Mouse (Mus musculus) heart, embryonic 11.5 days (tissue): ENCODE data around the gene Trip10. TPM values are rescaled to one million over a fixed set of nuclear protein-coding genes. Genes with fewer than 3 reads are reported as not detected.

Experiments
- ATAC-seq: fragments of 200-750 bp; cut with Nextera tagmentation; replicated peaks from 2 replicates; pipeline ENCODE4 v1.8.0; 2017; ENCODE audit warnings: moderate library complexity; ENCODE audit not compliant: insufficient number of reproducible peaks, low FRiP score, low TSS enrichment
- H3K27ac ChIP-seq: fragments of 300-500 bp; sonication (generic); 2 replicates; pipeline ENCODE4 v1.5.1; 2014; ENCODE audit warnings: mild to moderate bottlenecking, low read depth, low read length
- H3K27me3 ChIP-seq: fragments of 300-500 bp; sonication (generic); 2 replicates; pipeline ENCODE4 v1.6.1; 2014; ENCODE audit warnings: mild to moderate bottlenecking, low read length, mixed read lengths; ENCODE audit not compliant: control insufficient read depth, insufficient read depth
- H3K36me3 ChIP-seq: fragments of 300-500 bp; sonication (generic); 2 replicates; pipeline ENCODE4 v1.6.1; 2014; ENCODE audit warnings: mild to moderate bottlenecking, low read length, moderate library complexity, mixed read lengths; ENCODE audit not compliant: control insufficient read depth, insufficient read depth
- H3K4me1 ChIP-seq: fragments of 300-500 bp; sonication (generic); 2 replicates; pipeline ENCODE4 v1.6.1; 2014; ENCODE audit warnings: low read length; ENCODE audit not compliant: control insufficient read depth, insufficient read depth
- H3K4me2 ChIP-seq: fragments of 300-500 bp; sonication (generic); 2 replicates; pipeline ENCODE4 v1.6.1; 2014; ENCODE audit warnings: mild to moderate bottlenecking, moderate library complexity
- H3K4me3 ChIP-seq: fragments of 300-500 bp; sonication (generic); 2 replicates; pipeline ENCODE4 v1.5.1; 2014; ENCODE audit warnings: low read depth, low read length
- H3K9ac ChIP-seq: fragments of 300-500 bp; sonication (generic); 2 replicates; pipeline ENCODE4 v1.6.1; 2014; ENCODE audit warnings: mild to moderate bottlenecking, low read depth, low read length, moderate library complexity
- H3K9me3 ChIP-seq: fragments of 300-500 bp; sonication (generic); replicated peaks from 2 replicates; pipeline ENCODE4 v1.6.1; 2016; ENCODE audit warnings: low read length; ENCODE audit not compliant: control insufficient read depth
- WGBS: fragments of 180-500 bp; shearing (Covaris S2); extraction: QIAGEN DNeasy Blood & Tissue Kit; methylation state at CpG from one replicate; pipeline ENCODE4 v1.1.7; 2014; ENCODE audit not compliant: insufficient replicate concordance; 5-methylcytosine and 5-hydroxymethylcytosine counted together
- polyA plus RNA-seq: library from polyadenylated mRNA; unstranded; fragments of >200 nt; fragmentation: Nextera tagmentation; extraction: Ambion mirVana; gene quantifications from 2 replicates; pipeline ENCODE4 v1.2.1, GENCODE M21; 2014

Trip10 gene
- polyA plus RNA-seq, 1 experiment from 2014 or later = 35.1 TPM

DNA sequence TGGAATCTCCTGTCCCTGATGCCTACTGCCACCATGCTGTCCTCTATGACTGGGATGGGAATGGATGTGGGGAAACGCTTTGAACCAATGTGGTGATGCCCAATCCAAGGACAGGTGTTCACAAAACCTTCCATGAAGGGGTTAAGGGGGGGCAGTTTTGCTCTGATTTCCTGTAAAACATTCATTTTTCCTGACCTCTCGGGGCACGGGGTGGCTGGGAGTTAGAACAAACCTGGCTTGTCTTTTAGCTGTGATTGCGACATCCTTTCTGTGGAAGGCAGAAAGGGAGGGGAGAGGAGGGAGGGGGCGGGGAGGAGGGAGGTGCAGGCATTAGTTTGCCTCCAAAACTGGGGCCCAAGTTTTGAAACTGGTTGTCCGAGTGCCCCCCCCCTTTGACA, 18.5 kb upstream of the Trip10 start:
- Histone ChIP-seq H3K9me3 (no peaks in the 10 kb centered on the region), H3K36me3 (peaks cover 4% of the 10 kb centered on the region), H3K9ac (no peak overlapping the region), H3K27me3 (no peaks in the 10 kb centered on the region), H3K4me3 (no peak overlapping the region), H3K27ac (no peak overlapping the region), H3K4me1 (no peaks in the 10 kb centered on the region), H3K4me2 (no peak overlapping the region)
- ATAC-seq = no peak
- 51% methylated on average over 6 of the region's 6 CpGs for WGBS

DNA sequence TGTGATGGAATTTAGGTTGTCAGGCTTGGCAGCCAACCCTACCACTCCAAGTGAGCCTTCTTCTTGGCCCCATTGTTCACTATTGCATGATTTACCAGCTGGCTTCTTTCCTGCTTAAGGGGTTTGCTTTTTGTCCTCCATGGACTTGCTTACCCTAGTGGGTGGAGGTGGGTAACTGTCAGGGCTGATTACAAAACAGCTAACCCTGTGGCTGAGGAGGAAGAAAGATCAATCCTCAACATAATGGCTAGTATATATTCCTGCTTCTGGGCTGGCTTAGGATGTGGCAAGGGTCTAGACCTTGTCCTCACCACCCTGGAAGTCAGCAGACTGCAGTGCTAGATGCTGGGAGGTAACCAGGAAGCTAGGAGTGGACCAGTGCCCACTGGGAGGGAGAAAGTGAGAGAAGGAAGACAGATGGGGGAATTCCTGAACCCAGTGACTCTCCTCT, 17.9 kb upstream of the Trip10 start:
- H3K4me3 ChIP-seq = no peak overlapping the region
- H3K4me1 ChIP-seq = no peaks in the 10 kb centered on the region
- no peak overlapping the region for H3K4me2 ChIP-seq
- H3K9me3 ChIP-seq = no peaks in the 10 kb centered on the region
- H3K27me3 ChIP-seq = no peaks in the 10 kb centered on the region
- H3K9ac ChIP-seq = no peak overlapping the region
- no peak for ATAC-seq
- H3K36me3 ChIP-seq = peaks cover 8% of the 10 kb centered on the region
- no peak overlapping the region for H3K27ac ChIP-seq

DNA sequence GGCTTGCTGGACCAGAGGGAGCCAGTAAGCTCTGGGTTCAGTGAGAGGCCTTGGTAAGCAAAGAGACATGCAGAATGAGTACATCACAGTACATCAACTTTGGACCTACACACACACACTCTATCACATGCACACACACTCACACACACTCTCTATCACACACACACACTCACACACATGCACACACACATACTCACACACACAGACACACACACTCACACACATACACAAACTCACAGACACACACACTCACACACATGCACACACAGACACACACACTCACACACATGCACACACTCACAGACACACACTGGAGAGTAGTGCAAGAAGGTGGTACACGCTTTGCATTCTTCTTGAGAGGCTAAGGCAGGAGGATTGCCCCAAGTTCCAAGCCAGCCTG, 17.1 kb upstream of the Trip10 start:
- Histone ChIP-seq H3K9ac (no peak overlapping the region), H3K27me3 (no peaks in the 10 kb centered on the region), H3K4me3 (no peak overlapping the region), H3K27ac (no peak overlapping the region), H3K9me3 (no peaks in the 10 kb centered on the region), H3K36me3 (peaks cover 13% of the 10 kb centered on the region), H3K4me1 (no peaks in the 10 kb centered on the region), H3K4me2 (no peak overlapping the region)
- 71% methylated on average over 1 of the region's 1 CpGs for WGBS
- no peak for ATAC-seq

DNA sequence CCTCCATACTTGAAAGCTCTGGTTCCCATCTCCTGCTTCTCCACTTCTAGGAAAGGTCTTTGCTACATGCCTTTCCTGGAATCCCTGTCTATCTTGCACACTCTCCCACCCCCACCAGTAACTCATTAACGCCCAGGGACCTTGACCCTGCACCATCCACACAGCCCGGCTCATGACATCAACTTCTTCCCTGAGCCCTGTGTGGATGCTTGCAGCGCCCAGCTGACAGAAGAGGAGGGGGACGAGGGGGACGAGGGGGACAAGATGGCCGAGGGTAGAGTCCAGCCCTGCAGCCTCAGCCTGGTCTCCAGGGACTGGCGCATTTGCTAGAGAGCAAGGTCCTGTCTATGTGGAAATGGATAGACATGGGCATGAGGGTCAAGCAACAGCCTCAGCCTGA, 16.2 kb upstream of the Trip10 start:
- H3K36me3 ChIP-seq = peaks cover 20% of the 10 kb centered on the region
- no peak overlapping the region for H3K9ac ChIP-seq
- H3K4me3 ChIP-seq = no peak overlapping the region
- ATAC-seq = no peak
- H3K27ac ChIP-seq = no peak overlapping the region
- WGBS = 49% methylated on average over 7 of the region's 7 CpGs
- no peaks in the 10 kb centered on the region for H3K4me1 ChIP-seq
- no peak overlapping the region for H3K4me2 ChIP-seq
- no peaks in the 10 kb centered on the region for H3K27me3 ChIP-seq
- H3K9me3 ChIP-seq = no peaks in the 10 kb centered on the region

DNA sequence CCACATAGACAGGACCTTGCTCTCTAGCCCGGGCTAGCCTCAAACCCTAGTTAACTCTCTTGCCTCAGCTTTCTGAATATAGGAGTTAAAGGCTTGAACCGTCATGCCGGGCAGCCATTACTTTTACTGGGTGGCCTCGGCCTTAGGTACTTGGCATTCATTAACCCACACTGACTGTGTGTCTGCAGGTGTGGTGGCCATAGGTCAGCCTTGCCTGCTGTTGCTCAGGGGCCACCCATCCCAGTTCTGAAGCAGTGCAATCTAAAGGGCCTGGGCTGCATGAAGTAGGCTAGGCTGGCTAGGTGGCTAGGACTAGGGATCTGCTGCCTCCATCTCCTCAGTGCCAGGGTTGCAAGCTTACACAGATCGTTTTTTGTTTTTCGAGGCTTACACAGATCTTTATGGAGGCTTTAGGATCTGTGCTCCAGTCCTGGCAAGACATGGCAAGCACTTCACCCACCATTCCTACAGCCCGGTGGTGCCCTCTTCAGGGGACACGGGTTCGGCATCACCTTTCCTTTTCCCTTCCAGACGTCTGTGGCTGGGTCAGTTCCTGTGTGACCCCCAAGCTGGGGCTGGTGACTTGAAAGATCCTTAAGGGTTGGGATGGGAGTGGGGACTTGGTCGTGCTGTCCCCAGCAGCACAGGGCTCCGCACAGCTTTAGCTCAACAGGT, 14.9 kb upstream of the Trip10 start:
- H3K27ac ChIP-seq = no peak overlapping the region
- H3K36me3 ChIP-seq = peaks cover 20% of the 10 kb centered on the region
- H3K4me1 ChIP-seq = no peaks in the 10 kb centered on the region
- no peaks in the 10 kb centered on the region for H3K27me3 ChIP-seq
- WGBS = 82% methylated on average over 12 of the region's 12 CpGs
- no peak overlapping the region for H3K4me3 ChIP-seq
- H3K9me3 ChIP-seq = no peaks in the 10 kb centered on the region
- no peak for ATAC-seq
- H3K4me2 ChIP-seq = no peak overlapping the region
- H3K9ac ChIP-seq = no peak overlapping the region

DNA sequence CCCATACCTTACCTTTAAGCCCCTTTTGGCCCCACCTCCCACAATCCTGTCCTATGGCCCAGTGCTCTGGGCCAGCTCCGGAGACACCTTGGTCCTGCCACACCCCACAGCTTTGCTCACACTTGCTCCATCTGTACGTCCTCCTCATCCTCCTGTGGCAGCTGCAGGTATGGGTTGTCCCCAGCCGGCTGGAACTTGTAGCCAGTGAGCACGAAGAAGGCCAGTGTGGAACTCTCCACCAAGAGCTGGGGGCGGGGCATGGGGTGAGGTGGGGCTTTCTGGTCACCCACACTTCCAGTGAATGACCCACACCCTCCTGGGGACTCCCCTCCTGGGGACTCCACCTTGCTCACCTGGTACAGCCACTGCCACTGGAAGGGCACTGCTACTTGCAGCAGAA, 13.5 kb upstream of the Trip10 start:
- Histone ChIP-seq H3K27ac (no peak overlapping the region), H3K4me3 (no peak overlapping the region), H3K36me3 (peaks cover 20% of the 10 kb centered on the region), H3K27me3 (no peaks in the 10 kb centered on the region), H3K9me3 (no peaks in the 10 kb centered on the region), H3K9ac (no peak overlapping the region), H3K4me1 (no peaks in the 10 kb centered on the region), H3K4me2 (no peak overlapping the region)
- peak; percentile 37; the same call in 1 of the 2 replicates for ATAC-seq
- WGBS = 86% methylated on average over 5 of the region's 5 CpGs

DNA sequence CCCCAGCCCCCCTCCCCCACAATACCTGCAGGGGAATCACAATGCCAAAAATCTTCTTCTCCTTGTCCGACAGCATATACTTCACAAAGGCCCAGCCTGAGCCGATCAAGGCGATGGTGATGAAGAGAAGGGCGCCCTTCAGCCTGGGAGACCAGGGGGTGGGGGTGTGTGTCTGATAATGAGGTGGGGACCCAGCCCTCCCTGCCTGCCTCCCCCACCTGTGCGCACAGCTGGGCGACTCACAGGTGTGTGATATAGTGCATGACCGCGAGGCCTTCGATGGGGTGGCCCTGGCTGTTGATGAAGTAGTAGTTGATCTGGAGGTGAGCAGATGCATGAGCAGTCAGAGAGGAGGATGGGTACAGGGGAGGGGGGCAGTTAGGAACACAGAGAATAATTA, 12.1 kb upstream of the Trip10 start:
- ATAC-seq = no peak
- Histone ChIP-seq H3K4me1 (no peaks in the 10 kb centered on the region), H3K9me3 (no peaks in the 10 kb centered on the region), H3K4me2 (no peak overlapping the region), H3K4me3 (no peak overlapping the region), H3K9ac (no peak overlapping the region), H3K36me3 (peaks cover 24% of the 10 kb centered on the region), H3K27me3 (no peaks in the 10 kb centered on the region), H3K27ac (no peak overlapping the region)
- WGBS = 89% methylated on average over 9 of the region's 9 CpGs

DNA sequence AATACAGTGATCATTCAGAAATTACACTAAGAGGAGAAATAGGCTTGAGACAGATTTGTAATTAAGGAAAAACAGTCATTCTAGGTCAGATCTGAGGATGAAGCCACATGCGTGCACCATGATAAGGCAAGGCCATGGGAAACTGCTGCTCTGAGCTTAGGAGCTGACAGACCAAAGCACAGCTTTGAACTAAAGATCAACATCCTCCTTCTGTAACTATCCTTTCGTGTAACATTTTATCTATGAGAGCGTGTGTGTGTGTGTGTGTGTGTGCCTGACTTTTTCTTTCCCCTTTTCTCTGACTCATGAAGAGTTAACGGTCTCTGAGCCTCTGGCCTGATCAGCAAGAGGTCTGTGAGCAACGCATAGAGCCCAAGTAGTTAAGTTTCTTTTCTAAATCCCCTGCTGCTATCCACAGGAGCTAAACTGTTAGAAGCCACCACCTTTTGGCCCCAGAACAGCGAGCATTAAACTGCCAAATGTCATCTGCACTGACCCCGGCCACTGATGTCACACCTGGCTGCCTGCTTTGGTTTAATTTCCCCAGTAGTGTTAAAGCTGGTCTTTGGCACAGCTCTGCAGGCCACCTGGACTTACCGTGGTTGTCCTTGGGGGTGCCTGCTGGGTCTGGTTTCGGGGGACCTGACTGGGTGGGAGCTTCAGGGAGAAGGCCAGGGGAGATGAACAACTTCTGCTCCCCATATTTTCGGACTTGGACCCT, 5.4 kb upstream of the Trip10 start:
- H3K4me3 ChIP-seq = no peak overlapping the region
- H3K36me3 ChIP-seq = peaks cover 4% of the 10 kb centered on the region; the same call in 1 of the 2 replicates
- no peak for ATAC-seq
- whole genome bisulfite sequencing = 49% methylated on average over 10 of the region's 10 CpGs
- no peak overlapping the region for H3K27ac ChIP-seq
- H3K4me1 ChIP-seq = peaks cover 9% of the 10 kb centered on the region
- no peaks in the 10 kb centered on the region for H3K27me3 ChIP-seq
- H3K4me2 ChIP-seq = no peak overlapping the region
- H3K9ac ChIP-seq = no peak overlapping the region
- H3K9me3 ChIP-seq = no peaks in the 10 kb centered on the region
